Mouse (Mus musculus) megakaryocyte, adult 5-6 weeks (primary cell): ENCODE measurements around the gene Prrx2. TPM values are rescaled to one million over a fixed set of nuclear protein-coding genes. Genes with fewer than 3 reads are reported as not detected.

Source experiments
- ATAC-seq: 2 replicates; pipeline ENCODE4 v1.8.0; 2016; ENCODE audit warnings: mild to moderate bottlenecking, inconsistent platforms; ENCODE audit not compliant: poor library complexity, severe bottlenecking
- total RNA-seq, 2 experiments: library from RNA; stranded (forward) in 1 of 2; stranded (reverse) in 1 of 2; fragments of 153-499, 151-499 nt in 1 of 2; fragments of 221-1000, 200-1000 nt in 1 of 2; gene quantifications; 2 replicates each; pipeline versions ENCODE4 v1.2.3 to v1.2.4; 2015 to 2017

Gene Prrx2
- total RNA-seq (2015): not detected in 2 replicates
- not detected in 2 replicates for total RNA-seq (2017)

- no peak for ATAC-seq
Measured at GRCm38 (mm10) chr2:30834373-30835022, at the start of gene Prrx2. TSS of gene Prrx2 (plus strand) at chr2:30834972.

GRCm38 (mm10) chr2:30787466-30787865 is 47.3 kb upstream of the Prrx2 start:
- ATAC-seq: no peak

- no peak for ATAC-seq
Measured at GRCm38 (mm10) chr2:30792061-30792460, 42.7 kb upstream of the Prrx2 start.

GRCm38 (mm10) chr2:30794179-30795108 is 40.3 kb upstream of the Prrx2 start:
- peak; percentile 89 for ATAC-seq

GRCm38 (mm10) chr2:30795271-30795888 is 39.4 kb upstream of the Prrx2 start:
- ATAC-seq: no peak

GRCm38 (mm10) chr2:30795889-30796275 is 38.9 kb upstream of the Prrx2 start:
- ATAC-seq: no peak

- ATAC-seq: peak; percentile 39
Measured at GRCm38 (mm10) chr2:30796382-30796781, 38.4 kb upstream of the Prrx2 start.

- no peak for ATAC-seq
Measured at GRCm38 (mm10) chr2:30799456-30799855, 35.3 kb upstream of the Prrx2 start.

GRCm38 (mm10) chr2:30800671-30801066 is 34.1 kb upstream of the Prrx2 start:
- ATAC-seq: 0 out of 2 replicates have a peak, but pooled peaks have one; percentile 7

- peak; percentile 34 for ATAC-seq
Measured at GRCm38 (mm10) chr2:30801067-30801852, 33.5 kb upstream of the Prrx2 start.

GRCm38 (mm10) chr2:30803604-30804003 is 31.2 kb upstream of the Prrx2 start, which contains the start of gene 1700001O22Rik:
TSS of gene 1700001O22Rik (minus strand) at chr2:30803661.
- no peak for ATAC-seq

- ATAC-seq: no peak
Measured at GRCm38 (mm10) chr2:30805983-30806382, 28.8 kb upstream of the Prrx2 start.

GRCm38 (mm10) chr2:30807147-30807647 is 27.6 kb upstream of the Prrx2 start:
- ATAC-seq: no peak

- ATAC-seq: peak; percentile 97
Measured at GRCm38 (mm10) chr2:30807648-30808295, 27.0 kb upstream of the Prrx2 start, which contains the start of gene Ntmt1. TSS of gene Ntmt1 (plus strand) at chr2:30807826.

- ATAC-seq: no peak
Measured at GRCm38 (mm10) chr2:30808296-30808655, 26.5 kb upstream of the Prrx2 start.

- no peak for ATAC-seq
Measured at GRCm38 (mm10) chr2:30809503-30809902, 25.3 kb upstream of the Prrx2 start.

- no peak for ATAC-seq
Measured at GRCm38 (mm10) chr2:30810573-30810972, 24.2 kb upstream of the Prrx2 start.

- no peak for ATAC-seq
Measured at GRCm38 (mm10) chr2:30816383-30816782, 18.4 kb upstream of the Prrx2 start.

- no peak for ATAC-seq
Measured at GRCm38 (mm10) chr2:30819873-30820272, 14.9 kb upstream of the Prrx2 start.

- ATAC-seq: no peak
Measured at GRCm38 (mm10) chr2:30821073-30821472, 13.7 kb upstream of the Prrx2 start.
